Mouse (Mus musculus) 416B (cell line): Measurements from ENCODE around the gene Susd6.
"Not testable (repeated sequence)": the region's sequence is repeated elsewhere in the genome, so short reads cannot be mapped to it uniquely, and the experiment has no call there.

Experiments used
- DNase-seq: peaks from one replicate; pipeline ENCODE4 v3.0.0; 2011; ENCODE audit warnings: low read depth

Gene Susd6

GRCm38 (mm10) chr12:80813456-80813855, 23.1 kb downstream of the Susd6 start:
- DNase-seq = no peak

- DNase-seq = peak; percentile 82
Measured at GRCm38 (mm10) chr12:80813872-80814271, 23.6 kb downstream of the Susd6 start.

GRCm38 (mm10) chr12:80814529-80814928, 24.2 kb downstream of the Susd6 start:
- DNase-seq = no peak

GRCm38 (mm10) chr12:80815298-80815697, 25.0 kb downstream of the Susd6 start:
- DNase-seq = peak; percentile 42

- DNase-seq = no peak
Measured at GRCm38 (mm10) chr12:80815893-80816292, 25.6 kb downstream of the Susd6 start.

- DNase-seq = peak; percentile 49
Measured at GRCm38 (mm10) chr12:80816380-80817086, 26.2 kb downstream of the Susd6 start.

- peak; percentile 90 for DNase-seq
Measured at GRCm38 (mm10) chr12:80817697-80818235, 27.5 kb downstream of the Susd6 start.

GRCm38 (mm10) chr12:80819020-80819419, 28.7 kb downstream of the Susd6 start:
- DNase-seq = not testable (repeated sequence)

- DNase-seq = no peak
Measured at GRCm38 (mm10) chr12:80821312-80822007, 31.1 kb downstream of the Susd6 start.

GRCm38 (mm10) chr12:80822533-80822932, 32.2 kb downstream of the Susd6 start:
- no peak for DNase-seq

GRCm38 (mm10) chr12:80824202-80824601, 33.9 kb downstream of the Susd6 start:
- DNase-seq = no peak

GRCm38 (mm10) chr12:80826423-80826822, 36.1 kb downstream of the Susd6 start:
- DNase-seq = no peak

- no peak for DNase-seq
Measured at GRCm38 (mm10) chr12:80827464-80828015, 37.2 kb downstream of the Susd6 start.

GRCm38 (mm10) chr12:80828020-80828419, 37.7 kb downstream of the Susd6 start:
- no peak for DNase-seq

GRCm38 (mm10) chr12:80828951-80829350, 38.6 kb downstream of the Susd6 start:
- no peak for DNase-seq

- no peak for DNase-seq
Measured at GRCm38 (mm10) chr12:80830211-80830610, 39.9 kb downstream of the Susd6 start.

- peak; percentile 51 for DNase-seq
Measured at GRCm38 (mm10) chr12:80830820-80831219, 40.5 kb downstream of the Susd6 start.

- no peak for DNase-seq
Measured at GRCm38 (mm10) chr12:80832313-80832712, 42.0 kb downstream of the Susd6 start.

- DNase-seq = peak; percentile 34
Measured at GRCm38 (mm10) chr12:80833541-80833940, 43.2 kb downstream of the Susd6 start.

GRCm38 (mm10) chr12:80834156-80834900, 44.0 kb downstream of the Susd6 start:
- DNase-seq = no peak

GRCm38 (mm10) chr12:80834901-80835570, 44.7 kb downstream of the Susd6 start:
- no peak for DNase-seq

- no peak for DNase-seq
Measured at GRCm38 (mm10) chr12:80837614-80838013, 47.3 kb downstream of the Susd6 start.
